Mouse (Mus musculus) hindbrain, embryonic 15.5 days (tissue): ENCODE measurements at regions not wholly inside any gene's neighbourhood (a gene's known extent, or its start where the extent isn't known, plus 50 kb on each side); places are given as distances from the start of the nearest gene placed in this dataset.

ENCODE experiments used
- ATAC-seq: fragments of 200-750 bp; cut with Nextera tagmentation; 2 replicates; pipeline ENCODE4 v1.8.0; 2017; ENCODE audit warnings: low read depth, moderate number of reproducible peaks, moderate TSS enrichment; ENCODE audit not compliant: low FRiP score
- H3K27ac ChIP-seq: fragments of 300-500 bp; sonication (generic); replicated peaks from 2 replicates; pipeline ENCODE4 v1.5.1; 2015; ENCODE audit warnings: mild to moderate bottlenecking, inconsistent platforms
- H3K27me3 ChIP-seq: fragments of 300-500 bp; sonication (generic); 2 replicates; pipeline ENCODE4 v1.6.1; 2015; ENCODE audit warnings: control low read depth, inconsistent platforms
- H3K36me3 ChIP-seq: fragments of 300-500 bp; sonication (generic); 2 replicates; pipeline ENCODE4 v1.6.1; 2015; ENCODE audit warnings: control low read depth, inconsistent platforms
- H3K4me1 ChIP-seq: fragments of 300-500 bp; sonication (generic); replicated peaks from 2 replicates; pipeline ENCODE4 v1.6.1; 2015; ENCODE audit warnings: control low read depth, inconsistent platforms
- H3K4me2 ChIP-seq: fragments of 300-500 bp; sonication (generic); 2 replicates; pipeline ENCODE4 v1.6.1; 2015; ENCODE audit warnings: moderate library complexity, mild to moderate bottlenecking, inconsistent platforms
- H3K4me3 ChIP-seq: fragments of 300-500 bp; sonication (generic); 2 replicates; pipeline ENCODE4 v1.5.1; 2015; ENCODE audit warnings: mild to moderate bottlenecking, inconsistent platforms
- H3K9ac ChIP-seq: fragments of 300-500 bp; sonication (generic); 2 replicates; pipeline ENCODE4 v1.6.1; 2015; ENCODE audit warnings: inconsistent platforms
- H3K9me3 ChIP-seq: fragments of 300-500 bp; sonication (generic); 2 replicates; pipeline ENCODE4 v1.6.1; 2016; ENCODE audit warnings: control low read depth, inconsistent platforms
- whole genome bisulfite sequencing: fragments of 180-500 bp; shearing (Covaris S2); methylation state at CpG from one replicate; pipeline ENCODE4 v1.1.7; 2015; 5-methylcytosine and 5-hydroxymethylcytosine counted together

DNA sequence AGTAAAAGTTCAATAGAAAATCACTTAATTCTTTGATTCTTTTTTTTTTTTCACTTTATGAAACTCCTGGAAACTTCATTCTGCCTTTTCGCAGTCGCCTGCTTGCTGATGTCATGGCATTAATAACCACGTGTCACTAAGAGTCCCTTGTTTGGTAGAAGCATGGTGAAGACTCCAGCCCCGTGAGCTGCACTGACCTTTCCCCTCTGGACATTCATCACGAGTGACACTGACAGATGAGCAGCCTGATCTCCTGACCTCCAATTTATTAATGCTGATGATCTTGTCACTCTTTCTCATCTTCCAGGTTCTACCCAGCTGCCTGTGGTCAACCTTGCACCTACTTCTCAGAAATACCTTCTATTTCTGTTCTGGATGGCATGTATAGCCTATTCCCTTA lies 867.1 kb upstream of the Slit2 start:
- no peak overlapping the region for H3K9ac ChIP-seq
- no peaks in the 10 kb centered on the region for H3K9me3 ChIP-seq
- no peaks in the 10 kb centered on the region for H3K27me3 ChIP-seq
- no peak for ATAC-seq
- H3K4me3 ChIP-seq, result no peak overlapping the region
- no peak overlapping the region for H3K27ac ChIP-seq
- H3K4me1 ChIP-seq, result no peaks in the 10 kb centered on the region
- 28% methylated on average over 5 of the region's 5 CpGs for WGBS
- no peaks in the 10 kb centered on the region for H3K36me3 ChIP-seq
- H3K4me2 ChIP-seq, result no peak overlapping the region

DNA sequence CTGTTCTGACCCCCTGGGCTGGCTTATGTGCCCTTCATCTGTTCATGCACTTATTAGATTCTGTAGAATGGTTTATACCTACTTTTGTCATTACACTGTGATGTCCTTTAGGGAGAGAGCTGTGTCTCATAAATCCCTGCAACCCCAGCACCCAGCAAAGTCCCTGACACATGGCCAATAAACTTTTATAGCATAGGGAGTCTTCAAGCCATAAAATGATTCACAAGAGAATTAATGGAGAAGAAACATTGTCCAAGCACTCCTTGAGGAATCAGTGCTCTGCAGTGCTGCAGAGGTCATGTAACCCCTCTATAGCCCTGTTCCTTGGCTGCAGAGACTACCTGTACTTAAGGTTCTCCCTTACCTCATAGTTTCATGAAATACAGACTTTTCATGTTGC lies 887.2 kb upstream of the Slit2 start:
- Histone ChIP-seq H3K27ac (no peak overlapping the region), H3K27me3 (no peaks in the 10 kb centered on the region), H3K4me2 (no peak overlapping the region), H3K36me3 (no peaks in the 10 kb centered on the region), H3K9ac (no peak overlapping the region), H3K4me1 (no peaks in the 10 kb centered on the region), H3K9me3 (no peaks in the 10 kb centered on the region), H3K4me3 (no peak overlapping the region)
- ATAC-seq, result no peak

DNA sequence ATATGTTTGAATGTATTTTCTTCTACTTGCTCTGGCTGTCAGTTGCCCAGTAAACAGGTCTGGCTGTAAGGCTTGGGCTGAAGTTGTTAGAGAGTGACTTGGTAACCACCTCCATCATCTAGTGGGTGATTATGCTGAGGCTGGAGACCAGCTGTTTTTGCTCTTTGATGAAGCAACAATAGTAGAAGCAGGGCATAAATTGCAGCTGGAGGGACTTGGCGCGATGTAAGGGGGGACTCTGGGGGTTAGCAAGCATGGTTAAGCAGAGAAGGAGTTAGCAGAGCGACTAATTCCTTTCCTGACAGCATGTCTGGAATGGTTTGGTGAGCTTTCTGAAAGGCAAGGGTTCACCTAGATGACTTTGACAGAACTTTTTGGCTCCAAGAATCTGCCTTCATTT lies 930.0 kb upstream of the Slit2 start:
- Histone ChIP-seq H3K4me2 (no peak overlapping the region), H3K4me3 (no peak overlapping the region), H3K36me3 (no peaks in the 10 kb centered on the region), H3K9me3 (no peaks in the 10 kb centered on the region), H3K27me3 (no peaks in the 10 kb centered on the region), H3K27ac (no peak overlapping the region), H3K9ac (no peak overlapping the region), H3K4me1 (no peaks in the 10 kb centered on the region)
- no peak for ATAC-seq
- 24% methylated on average over 3 of the region's 3 CpGs for WGBS

DNA sequence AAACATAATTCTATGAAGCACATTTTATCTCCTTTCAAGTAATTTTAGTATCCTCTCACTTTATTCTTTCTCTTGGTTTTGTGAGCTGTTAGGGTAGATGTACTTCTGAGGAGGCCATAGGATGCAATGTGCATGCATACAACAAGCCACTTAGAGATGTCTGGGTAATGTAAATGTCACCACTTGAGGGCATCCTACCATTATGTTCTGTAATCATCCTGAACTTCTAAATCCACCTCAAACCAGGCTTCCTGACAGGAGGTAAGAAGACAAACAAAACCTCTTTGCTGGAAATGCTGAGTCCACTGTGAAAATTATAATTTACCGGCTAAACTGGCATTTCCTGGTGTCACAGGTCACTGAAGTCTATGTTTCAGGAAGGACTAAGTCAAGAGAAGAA lies 946.2 kb upstream of the Slit2 start:
- Histone ChIP-seq H3K27ac (no peak overlapping the region), H3K27me3 (no peaks in the 10 kb centered on the region), H3K4me3 (no peak overlapping the region), H3K36me3 (no peaks in the 10 kb centered on the region), H3K9me3 (no peaks in the 10 kb centered on the region), H3K9ac (no peak overlapping the region), H3K4me2 (no peak overlapping the region), H3K4me1 (no peaks in the 10 kb centered on the region)
- WGBS, result 62% methylated on average over 1 of the region's 1 CpGs
- no peak for ATAC-seq

DNA sequence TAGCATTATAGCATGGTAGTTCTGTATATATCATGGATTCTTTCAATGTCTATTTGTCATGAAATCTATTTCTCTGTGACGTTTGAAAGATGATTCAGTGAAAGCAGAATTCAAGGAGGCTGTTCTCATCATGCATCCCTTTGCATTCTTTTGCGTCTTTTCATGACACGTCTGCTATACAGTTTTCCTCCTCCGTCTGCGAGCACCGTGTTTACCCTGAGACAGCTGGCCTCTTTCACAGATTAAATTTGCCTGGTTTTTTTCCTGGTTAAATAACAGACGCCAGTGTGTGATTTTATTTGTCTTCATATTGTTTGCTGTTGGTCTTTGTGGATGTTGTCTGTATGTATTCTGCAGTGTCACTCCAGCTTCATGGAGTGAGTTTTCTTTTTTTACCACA lies 948.9 kb upstream of the Slit2 start:
- Histone ChIP-seq H3K4me2 (no peak overlapping the region), H3K4me1 (no peaks in the 10 kb centered on the region), H3K36me3 (no peaks in the 10 kb centered on the region), H3K9ac (no peak overlapping the region), H3K9me3 (no peaks in the 10 kb centered on the region), H3K4me3 (no peak overlapping the region), H3K27ac (no peak overlapping the region), H3K27me3 (no peaks in the 10 kb centered on the region)
- WGBS, result 56% methylated on average over 7 of the region's 7 CpGs
- no peak for ATAC-seq

DNA sequence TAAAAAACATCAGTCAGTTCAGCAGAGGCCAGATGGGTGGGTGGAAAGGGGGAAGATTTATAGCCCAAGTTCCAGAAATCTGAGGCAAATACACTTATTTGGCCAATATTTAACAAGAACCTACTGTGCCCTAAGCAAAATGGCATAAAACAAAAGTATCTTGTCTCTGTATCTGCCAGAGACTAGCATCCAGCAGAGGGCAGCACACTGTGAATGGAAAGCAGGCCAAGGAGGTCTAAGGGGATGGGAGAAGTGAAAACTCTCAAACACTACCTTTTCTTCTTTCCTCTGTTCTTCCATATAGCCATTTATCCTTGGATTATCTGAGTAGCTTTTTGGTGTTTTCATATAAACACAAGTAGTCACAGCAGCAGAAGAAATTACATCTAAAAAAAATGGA lies 968.6 kb upstream of the Slit2 start:
- no peaks in the 10 kb centered on the region for H3K36me3 ChIP-seq
- no peak overlapping the region for H3K27ac ChIP-seq
- H3K4me1 ChIP-seq, result no peaks in the 10 kb centered on the region
- H3K4me2 ChIP-seq, result no peak overlapping the region
- H3K9me3 ChIP-seq, result no peaks in the 10 kb centered on the region
- H3K9ac ChIP-seq, result no peak overlapping the region
- ATAC-seq, result no peak
- H3K4me3 ChIP-seq, result no peak overlapping the region
- no peaks in the 10 kb centered on the region for H3K27me3 ChIP-seq

DNA sequence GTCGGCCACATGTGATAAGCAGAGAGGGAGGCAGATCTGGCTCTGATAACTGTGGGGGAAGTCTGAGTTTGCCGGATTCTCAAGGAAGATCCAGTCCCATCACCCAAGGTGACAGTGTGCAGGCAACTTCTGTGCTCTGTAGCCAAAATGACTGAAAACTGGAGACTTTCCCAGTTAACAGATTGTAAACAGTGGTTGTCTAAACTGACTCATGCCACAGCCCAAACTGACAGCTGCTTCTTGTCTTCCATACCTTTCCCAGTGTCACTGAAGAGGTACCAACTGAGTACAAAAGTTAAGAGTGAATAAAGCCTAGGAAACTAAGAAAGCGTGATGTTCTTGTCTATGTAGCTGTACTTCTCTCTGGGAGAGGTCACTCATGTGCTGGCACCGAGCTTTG lies 990.4 kb upstream of the Slit2 start:
- Histone ChIP-seq H3K9ac (no peak overlapping the region), H3K27ac (no peak overlapping the region), H3K4me1 (no peaks in the 10 kb centered on the region), H3K4me2 (no peak overlapping the region), H3K9me3 (no peaks in the 10 kb centered on the region), H3K4me3 (no peak overlapping the region), H3K36me3 (no peaks in the 10 kb centered on the region), H3K27me3 (no peaks in the 10 kb centered on the region)
- ATAC-seq, result no peak
- 82% methylated on average over 4 of the region's 4 CpGs for WGBS

DNA sequence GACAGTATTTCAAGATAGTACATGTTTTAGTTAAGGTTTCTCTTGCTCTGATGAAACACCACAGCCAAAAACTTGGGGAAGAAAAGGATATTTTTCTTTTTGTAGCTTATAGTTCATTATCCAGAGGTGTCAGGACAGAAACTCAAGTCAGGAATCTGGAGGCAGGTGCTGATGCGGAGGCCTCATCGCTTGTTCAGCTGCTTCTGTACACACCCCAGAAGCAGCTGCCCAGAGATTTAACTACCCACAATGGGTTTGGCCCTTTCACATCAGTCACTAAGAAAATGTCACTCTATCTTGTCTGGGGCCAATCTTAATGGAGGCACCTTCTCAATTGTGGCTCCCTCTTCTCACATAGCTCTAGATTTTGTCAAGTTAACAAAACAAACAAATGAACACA lies 996.4 kb upstream of the Slit2 start:
- Histone ChIP-seq H3K27ac (no peak overlapping the region), H3K36me3 (no peaks in the 10 kb centered on the region), H3K4me3 (no peak overlapping the region), H3K4me1 (no peaks in the 10 kb centered on the region), H3K9me3 (no peaks in the 10 kb centered on the region), H3K27me3 (no peaks in the 10 kb centered on the region), H3K4me2 (no peak overlapping the region), H3K9ac (no peak overlapping the region)
- ATAC-seq, result no peak
- WGBS, result 85% methylated on average over 2 of the region's 2 CpGs

DNA sequence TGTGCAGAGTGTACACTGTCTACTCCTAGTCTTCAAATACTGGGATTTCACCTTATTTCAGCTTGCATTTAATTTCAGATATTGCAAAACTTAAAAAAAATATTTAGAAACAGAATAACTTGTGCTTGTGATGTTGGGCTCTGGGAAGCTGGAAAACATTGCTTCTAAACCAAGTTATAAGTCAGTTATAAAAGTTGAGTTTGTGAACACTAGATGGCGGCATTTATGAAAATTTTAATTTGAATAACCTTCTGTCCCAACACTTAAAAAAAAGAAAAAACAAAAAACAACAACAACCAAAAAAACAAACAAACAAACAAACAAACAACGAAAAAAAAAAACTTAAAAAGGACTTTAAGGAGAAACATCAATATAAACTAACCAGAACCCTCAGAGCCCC lies 1002.6 kb upstream of the Slit2 start:
- no peak overlapping the region for H3K27ac ChIP-seq
- H3K36me3 ChIP-seq, result no peaks in the 10 kb centered on the region

DNA sequence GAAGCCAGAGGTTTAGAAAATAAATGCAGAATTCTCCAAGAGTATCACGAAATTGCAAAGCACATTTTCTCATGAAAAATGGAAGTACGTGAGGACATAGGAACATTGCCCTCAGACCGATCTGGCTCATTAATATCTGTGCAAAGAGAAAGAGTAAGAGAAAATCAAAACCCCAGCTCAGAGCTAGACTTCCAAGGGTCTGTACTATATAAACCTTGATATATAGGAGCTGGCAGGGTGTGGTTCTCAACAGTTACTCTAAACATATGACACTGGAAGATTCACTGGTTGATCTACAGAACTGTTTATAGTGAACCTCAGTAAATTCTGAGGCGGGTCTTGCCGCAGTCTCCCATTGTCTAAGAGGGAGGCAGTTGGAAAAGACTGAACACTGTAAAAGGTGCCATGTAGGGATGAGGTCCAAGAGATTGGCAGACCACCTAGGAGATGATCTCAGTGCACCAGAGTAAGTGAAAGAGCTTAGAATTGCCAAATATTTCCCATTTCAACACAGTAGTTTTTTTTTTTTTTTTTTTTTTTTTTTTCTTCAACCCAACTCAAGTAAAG lies 1014.0 kb upstream of the Slit2 start:
- WGBS, result 93% methylated on average over 5 of the region's 5 CpGs
- no peaks in the 10 kb centered on the region for H3K4me1 ChIP-seq
- no peak overlapping the region for H3K4me2 ChIP-seq
- no peak overlapping the region for H3K27ac ChIP-seq
- H3K9me3 ChIP-seq, result no peaks in the 10 kb centered on the region
- H3K27me3 ChIP-seq, result no peaks in the 10 kb centered on the region
- H3K36me3 ChIP-seq, result no peaks in the 10 kb centered on the region
- no peak overlapping the region for H3K4me3 ChIP-seq
- H3K9ac ChIP-seq, result no peak overlapping the region
- ATAC-seq, result no peak

More for the DNA sequence above, 1002.6 kb upstream of the Slit2 start:
- ATAC-seq, result no peak
- Histone ChIP-seq H3K9ac (no peak overlapping the region), H3K4me2 (no peak overlapping the region), H3K4me3 (no peak overlapping the region), H3K4me1 (no peaks in the 10 kb centered on the region), H3K27me3 (no peaks in the 10 kb centered on the region), H3K9me3 (no peaks in the 10 kb centered on the region)
- WGBS, result 88% methylated on average over 2 of the region's 2 CpGs

DNA sequence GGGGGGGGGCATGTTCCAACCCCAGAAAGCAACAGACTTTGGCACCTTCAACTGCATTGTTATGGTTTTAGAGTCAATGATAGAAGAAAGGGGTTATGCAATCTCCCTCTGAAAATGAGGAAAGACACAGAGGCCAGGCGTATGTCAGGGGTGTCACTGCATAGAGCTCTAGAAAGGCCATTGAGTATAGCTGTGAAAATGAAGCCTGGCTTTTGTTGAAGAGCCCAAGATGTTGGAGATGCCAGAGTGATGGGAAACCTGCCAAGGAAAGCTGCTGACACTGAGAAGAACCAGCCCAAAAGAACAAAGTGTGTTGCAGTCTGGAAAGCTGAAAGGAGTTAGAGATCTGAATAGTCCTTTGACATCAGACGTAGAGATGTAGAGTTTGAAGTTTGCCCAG lies 1022.2 kb upstream of the Slit2 start:
- Histone ChIP-seq H3K9ac (no peak overlapping the region), H3K27ac (no peak overlapping the region), H3K4me3 (no peak overlapping the region), H3K27me3 (no peaks in the 10 kb centered on the region), H3K4me2 (no peak overlapping the region), H3K36me3 (no peaks in the 10 kb centered on the region), H3K4me1 (no peaks in the 10 kb centered on the region), H3K9me3 (no peaks in the 10 kb centered on the region)
- 68% methylated on average over 2 of the region's 2 CpGs for WGBS
- ATAC-seq, result no peak

DNA sequence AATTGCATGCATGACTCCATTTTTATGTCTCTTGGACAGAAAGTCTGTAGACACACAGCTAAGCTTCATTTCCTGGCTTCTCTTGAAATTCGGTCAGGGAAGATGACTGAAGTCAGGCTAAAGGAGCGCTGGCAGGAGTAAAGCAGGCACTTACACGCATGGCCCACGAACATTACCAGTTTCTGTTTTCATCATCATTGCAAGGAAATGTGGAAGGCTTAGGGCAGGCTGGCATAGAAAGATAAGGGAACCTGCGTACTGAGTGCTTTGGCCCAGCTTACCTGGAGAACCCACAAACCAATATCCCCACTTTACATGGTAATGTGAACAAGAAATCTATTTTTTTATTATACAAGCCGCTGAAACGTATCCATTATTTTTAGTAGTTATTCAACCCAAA lies 1056.6 kb upstream of the Slit2 start:
- Histone ChIP-seq H3K36me3 (no peaks in the 10 kb centered on the region), H3K4me3 (no peak overlapping the region), H3K4me2 (no peak overlapping the region), H3K9ac (no peak overlapping the region), H3K9me3 (no peaks in the 10 kb centered on the region), H3K27me3 (no peaks in the 10 kb centered on the region), H3K27ac (no peak overlapping the region), H3K4me1 (no peaks in the 10 kb centered on the region)
- 89% methylated on average over 7 of the region's 7 CpGs for WGBS
- no peak for ATAC-seq

DNA sequence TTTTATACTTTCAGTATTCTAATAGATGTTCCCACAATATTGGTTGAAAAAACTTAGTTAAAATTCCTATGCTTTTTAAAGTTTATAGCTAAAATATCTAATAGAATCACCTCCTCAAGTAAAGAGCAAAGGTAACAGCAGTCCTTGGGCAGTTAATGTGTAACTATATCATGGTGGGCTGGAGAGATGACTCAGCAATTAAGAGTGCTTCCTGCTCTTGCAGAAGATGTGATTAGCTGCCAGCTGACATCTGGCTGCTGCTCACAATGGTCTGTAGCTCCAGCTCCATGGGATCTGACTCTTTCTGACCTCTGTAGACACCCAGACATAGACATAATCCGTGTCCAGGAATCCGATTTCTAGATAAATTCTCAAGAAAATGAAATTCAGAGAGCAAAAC lies 1044.5 kb upstream of the Lcorl start:
- Histone ChIP-seq H3K4me3 (no peak overlapping the region), H3K9me3 (no peaks in the 10 kb centered on the region), H3K27me3 (no peaks in the 10 kb centered on the region), H3K4me2 (no peak overlapping the region), H3K4me1 (no peaks in the 10 kb centered on the region), H3K9ac (no peak overlapping the region), H3K27ac (no peak overlapping the region), H3K36me3 (no peaks in the 10 kb centered on the region)
- 79% methylated on average over 2 of the region's 2 CpGs for WGBS
- no peak for ATAC-seq
